Mouse (Mus musculus) MEL (cell line): ENCODE data around the gene Gmnc. TPM values are rescaled to one million over a fixed set of nuclear protein-coding genes. Genes with fewer than 3 reads are reported as not detected.
A peak's percentile ranks its signal among the peaks of the same experiment; 100 is the strongest.

Experiments used
- DNase-seq: peaks from one replicate; pipeline ENCODE4 v3.0.0; 2011; ENCODE audit warnings: low read depth, low spot score
- H3K27ac ChIP-seq: 2 replicates; pipeline ENCODE4 v1.5.1; 2012; ENCODE audit warnings: low read depth, mild to moderate bottlenecking, control low read depth, low read length, moderate library complexity; ENCODE audit not compliant: control insufficient read depth
- H3K27me3 ChIP-seq, 2 experiments: fragments of 150-350 bp in 1 of 2; sonication (generic) in 1 of 2; 2 replicates each; pipeline ENCODE4 v1.6.1; 2012; ENCODE audit warnings: low read length in 2 of 2, mild to moderate bottlenecking in 2 of 2, improper control_type of control experiment in 1 of 2, moderate library complexity in 1 of 2; ENCODE audit not compliant: insufficient read depth in 2 of 2, control insufficient read depth in 1 of 2
- H3K36me3 ChIP-seq, 2 experiments: 2 replicates each; pipeline ENCODE4 v1.6.1; 2012 to 2014; ENCODE audit warnings: low read length in 2 of 2, improper control_type of control experiment in 1 of 2, inconsistent platforms in 1 of 2, mild to moderate bottlenecking in 1 of 2; ENCODE audit not compliant: insufficient read depth in 2 of 2, control insufficient read depth in 1 of 2
- H3K4me1 ChIP-seq, 2 experiments: fragments of 150-350 bp in 1 of 2; sonication (generic) in 1 of 2; 2 replicates each; pipeline ENCODE4 v1.6.1; 2012; ENCODE audit warnings: low read length in 2 of 2, improper control_type of control experiment in 1 of 2, mild to moderate bottlenecking in 1 of 2; ENCODE audit not compliant: insufficient read depth in 2 of 2, control insufficient read depth in 1 of 2
- H3K4me3 ChIP-seq, 2 experiments: fragments of 150-350 bp in 1 of 2; sonication (generic) in 1 of 2; 2 replicates each; pipeline ENCODE4 v1.5.1; 2012; ENCODE audit warnings: low read depth in 2 of 2, low read length in 2 of 2, mild to moderate bottlenecking in 2 of 2, moderate library complexity in 2 of 2, control low read depth in 1 of 2, improper control_type of control experiment in 1 of 2; ENCODE audit not compliant: control insufficient read depth in 1 of 2, insufficient read depth in 1 of 2
- H3K79me2 ChIP-seq: 2 replicates; pipeline ENCODE4 v1.6.1; 2012; ENCODE audit warnings: mild to moderate bottlenecking, low read length, moderate library complexity; ENCODE audit not compliant: control insufficient read depth, poor library complexity, insufficient read depth
- H3K9ac ChIP-seq: 2 replicates; pipeline ENCODE4 v1.6.1; 2012; ENCODE audit warnings: low read depth, mild to moderate bottlenecking, control low read depth, low read length, moderate library complexity; ENCODE audit not compliant: control insufficient read depth, poor library complexity, severe bottlenecking
- H3K9me3 ChIP-seq: fragments of 150-350 bp; sonication (generic); replicated peaks from 2 replicates; pipeline ENCODE4 v1.6.1; 2012; ENCODE audit warnings: mild to moderate bottlenecking, low read length, improper control_type of control experiment, moderate library complexity; ENCODE audit not compliant: insufficient read depth
- BHLHE40 ChIP-seq: IDR thresholded peaks from 2 replicates; pipeline ENCODE4 v1.6.1; 2012; ENCODE audit warnings: low read depth, mild to moderate bottlenecking, inconsistent platforms, low read length, improper control_type of control experiment, borderline replicate concordance
- CHD1 ChIP-seq: IDR thresholded peaks from 2 replicates; pipeline ENCODE4 v1.6.1; 2012; ENCODE audit warnings: low read depth, mild to moderate bottlenecking, inconsistent platforms, low read length, improper control_type of control experiment
- CHD2 ChIP-seq: IDR thresholded peaks from 2 replicates; pipeline ENCODE4 v1.6.1; 2011; ENCODE audit warnings: low read length, improper control_type of control experiment
- CTCF ChIP-seq, 3 experiments: IDR thresholded peaks in 2 of 3; conservative IDR thresholded peaks in 1 of 3; 2 replicates each; pipeline ENCODE4 v1.5.1; 2011 to 2012; ENCODE audit warnings: low read length in 3 of 3, low read depth in 2 of 3, mild to moderate bottlenecking in 2 of 3, improper control_type of control experiment in 1 of 3, inconsistent platforms in 1 of 3, mixed read lengths in 1 of 3, moderate library complexity in 1 of 3; ENCODE audit not compliant: control insufficient read depth in 1 of 3, insufficient read depth in 1 of 3, poor library complexity in 1 of 3, severe bottlenecking in 1 of 3
- E2F4 ChIP-seq: IDR thresholded peaks from 2 replicates; pipeline ENCODE4 v1.6.1; 2011; ENCODE audit warnings: low read depth, low read length, improper control_type of control experiment, borderline replicate concordance
- ELF1 ChIP-seq: IDR thresholded peaks from 2 replicates; pipeline ENCODE4 v1.6.1; 2014; ENCODE audit warnings: low read depth, mild to moderate bottlenecking, inconsistent platforms, low read length, improper control_type of control experiment, moderate library complexity
- ETS1 ChIP-seq: IDR thresholded peaks from 2 replicates; pipeline ENCODE4 v1.6.1; 2012; ENCODE audit warnings: low read depth, mild to moderate bottlenecking, inconsistent platforms, low read length, improper control_type of control experiment, moderate library complexity
- GABPA ChIP-seq: IDR thresholded peaks from 2 replicates; pipeline ENCODE4 v1.6.1; 2012; ENCODE audit warnings: low read depth, mild to moderate bottlenecking, inconsistent platforms, low read length, improper control_type of control experiment, moderate library complexity
- GATA1 ChIP-seq: IDR thresholded peaks from 2 replicates; pipeline ENCODE4 v1.6.1; 2011; ENCODE audit warnings: low read depth, low read length, improper control_type of control experiment
- HCFC1 ChIP-seq: IDR thresholded peaks from 2 replicates; pipeline ENCODE4 v1.6.1; 2012; ENCODE audit warnings: low read depth, mild to moderate bottlenecking, inconsistent platforms, low read length, improper control_type of control experiment, moderate library complexity
- KAT2A ChIP-seq: conservative IDR thresholded peaks from 2 replicates; pipeline ENCODE4 v1.6.1; 2012; ENCODE audit warnings: low read depth, low read length, improper control_type of control experiment, inconsistent platforms
- MXI1 ChIP-seq: IDR thresholded peaks from 2 replicates; pipeline ENCODE4 v1.6.1; 2011; ENCODE audit warnings: mild to moderate bottlenecking, low read depth, low read length, improper control_type of control experiment
- MYB ChIP-seq: IDR thresholded peaks from 2 replicates; pipeline ENCODE4 v1.6.1; 2011; ENCODE audit warnings: mild to moderate bottlenecking, low read depth, low read length, improper control_type of control experiment
- MYC ChIP-seq: IDR thresholded peaks from 2 replicates; pipeline ENCODE4 v1.6.1; 2011; ENCODE audit warnings: low read depth, mild to moderate bottlenecking, low read length, improper control_type of control experiment, moderate library complexity
- NELFE ChIP-seq: IDR thresholded peaks from 2 replicates; pipeline ENCODE4 v1.6.1; 2011; ENCODE audit warnings: low read depth, low read length, improper control_type of control experiment
- NRF1 ChIP-seq: IDR thresholded peaks from 2 replicates; pipeline ENCODE4 v1.6.1; 2014; ENCODE audit warnings: low read depth, mild to moderate bottlenecking, inconsistent platforms, low read length, improper control_type of control experiment, moderate library complexity; ENCODE audit not compliant: poor library complexity, insufficient read depth, severe bottlenecking
- POLR2A ChIP-seq, 2 experiments: IDR thresholded peaks; 2 replicates each; pipeline ENCODE4 v1.6.1; 2011 to 2012; ENCODE audit warnings: low read length in 2 of 2, mild to moderate bottlenecking in 2 of 2, control low read depth in 1 of 2, improper control_type of control experiment in 1 of 2, low read depth in 1 of 2, moderate library complexity in 1 of 2; ENCODE audit not compliant: control insufficient read depth in 1 of 2, insufficient read depth in 1 of 2, poor library complexity in 1 of 2
- POLR2AphosphoS2 ChIP-seq: IDR thresholded peaks from 2 replicates; pipeline ENCODE4 v1.6.1; 2011; ENCODE audit warnings: low read length, improper control_type of control experiment
- RAD21 ChIP-seq: IDR thresholded peaks from 2 replicates; pipeline ENCODE4 v1.6.1; 2011; ENCODE audit warnings: mild to moderate bottlenecking, low read depth, low read length, improper control_type of control experiment
- SMC3 ChIP-seq: IDR thresholded peaks from 2 replicates; pipeline ENCODE4 v1.6.1; 2011; ENCODE audit warnings: low read depth, low read length, improper control_type of control experiment
- TAL1 ChIP-seq: IDR thresholded peaks from 2 replicates; pipeline ENCODE4 v1.6.1; 2012; ENCODE audit warnings: mild to moderate bottlenecking, inconsistent platforms, low read length, moderate library complexity, mixed read lengths
- TBP ChIP-seq: IDR thresholded peaks from 2 replicates; pipeline ENCODE4 v1.8.0; 2011; ENCODE audit warnings: low read depth, low read length, improper control_type of control experiment
- TCF12 ChIP-seq: IDR thresholded peaks from 2 replicates; pipeline ENCODE4 v1.6.1; 2014; ENCODE audit warnings: low read depth, mild to moderate bottlenecking, inconsistent platforms, low read length, improper control_type of control experiment, moderate library complexity
- UBTF ChIP-seq: IDR thresholded peaks from 2 replicates; pipeline ENCODE4 v1.6.1; 2012; ENCODE audit warnings: low read depth, mild to moderate bottlenecking, inconsistent platforms, low read length, improper control_type of control experiment, moderate library complexity, borderline replicate concordance; ENCODE audit not compliant: insufficient read depth
- USF2 ChIP-seq, 2 experiments: IDR thresholded peaks; 2 replicates each; pipeline ENCODE4 v1.6.1; 2011 to 2012; ENCODE audit warnings: improper control_type of control experiment in 2 of 2, low read length in 2 of 2, borderline replicate concordance in 1 of 2, inconsistent platforms in 1 of 2, low read depth in 1 of 2, mild to moderate bottlenecking in 1 of 2; ENCODE audit not compliant: insufficient read depth in 1 of 2
- ZC3H11A ChIP-seq: IDR thresholded peaks from 2 replicates; pipeline ENCODE4 v1.6.1; 2012; ENCODE audit warnings: low read depth, mild to moderate bottlenecking, inconsistent platforms, low read length, improper control_type of control experiment
- ZMIZ1 ChIP-seq: IDR thresholded peaks from 2 replicates; pipeline ENCODE4 v1.6.1; 2012; ENCODE audit warnings: low read depth, mild to moderate bottlenecking, inconsistent platforms, low read length, improper control_type of control experiment, moderate library complexity
- ZNF384 ChIP-seq: IDR thresholded peaks from 2 replicates; pipeline ENCODE4 v1.6.1; 2012; ENCODE audit warnings: low read depth, mild to moderate bottlenecking, inconsistent platforms, low read length, improper control_type of control experiment
- polyA plus RNA-seq, 2 experiments: library from polyadenylated mRNA; stranded (reverse) in 1 of 2; unstranded in 1 of 2; fragments of >175 nt in 1 of 2; fragments of >200 nt in 1 of 2; gene quantifications; 2 replicates each; pipeline versions ENCODE4 v1.2.1 to v1.2.4; 2012; ENCODE audit warnings: low replicate concordance in 2 of 2, low read depth in 1 of 2; ENCODE audit not compliant: insufficient read length in 2 of 2, insufficient read depth in 1 of 2, missing spikeins in 1 of 2
- total RNA-seq: library from RNA; depleted of rRNA; stranded (reverse); fragments of 300-350 nt; gene quantifications from 2 replicates; pipeline ENCODE4 v1.2.3, GENCODE M21; 2012

The Gmnc gene
- total and polyA plus RNA-seq, 3 experiments: not detected

DNA sequence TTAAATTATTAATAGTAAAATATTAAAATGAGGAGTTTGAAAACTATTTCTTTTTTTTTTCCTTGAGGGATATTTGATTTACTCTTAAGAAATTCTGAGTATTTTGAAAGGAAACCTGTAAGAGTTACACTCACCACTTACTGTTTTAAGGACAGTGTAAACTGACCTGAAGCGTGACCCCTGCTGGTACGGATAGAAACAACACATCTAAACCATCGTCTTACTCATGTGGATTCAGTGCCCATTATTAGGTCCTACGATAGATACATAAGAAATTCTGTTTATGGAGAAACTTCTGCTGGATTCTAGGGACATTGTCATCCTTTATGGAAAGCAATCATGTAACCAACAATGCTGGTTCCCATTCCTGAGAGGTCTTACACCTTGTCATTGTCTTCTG, 41.2 kb downstream of the Gmnc start:
- no peak overlapping the region for H3K9ac ChIP-seq
- H3K4me3 ChIP-seq: no peak overlapping the region
- TF ChIP-seq CTCF (IDR thresholded peaks at IDR 0.05 in 2 of 3, conservative IDR thresholded peaks at IDR 0.05 in 1 of 3; ENCODE audit: control insufficient read depth in 1 of 3, insufficient read depth in 1 of 3, low read depth in 2 of 3, low read length in 3 of 3, poor library complexity in 1 of 3, severe bottlenecking in 1 of 3) (peak in 1 of 3 experiments; percentile 45; a peak in 2 of 6 replicates), HCFC1 (no peak), SMC3 (peak; percentile 55), RAD21 (peak; percentile 28), ZC3H11A (peak; percentile 15; the same call in 1 of the 2 replicates)
- TF ChIP-seq, all 39 proteins: peak for 4
- no peaks in the 10 kb centered on the region for H3K36me3 ChIP-seq
- DNase-seq: peak; percentile 26
- H3K9me3 ChIP-seq: no peaks in the 10 kb centered on the region
- H3K27me3 ChIP-seq: no peaks in the 10 kb centered on the region
- no peak overlapping the region for H3K27ac ChIP-seq
- H3K79me2 ChIP-seq: no peaks in the 10 kb centered on the region
- H3K4me1 ChIP-seq: no peaks in the 10 kb centered on the region

DNA sequence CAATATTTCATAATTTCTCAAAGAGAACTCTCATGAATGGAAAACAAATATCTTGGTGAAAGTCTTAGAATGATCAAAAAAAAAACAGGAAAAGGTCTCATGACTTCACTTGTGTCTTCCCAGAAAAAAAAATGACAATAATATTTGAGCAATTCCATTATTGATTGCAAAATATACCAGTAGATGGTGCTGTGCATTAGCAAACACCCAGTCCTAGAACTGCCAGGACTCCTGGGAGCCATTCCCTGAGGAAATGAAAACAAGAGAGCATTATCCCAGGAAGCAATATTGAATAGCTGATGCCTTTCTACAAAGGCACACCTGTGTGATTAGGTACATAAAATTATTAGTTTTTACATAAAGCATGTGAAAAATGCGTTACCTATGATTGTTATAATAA, 87.5 kb downstream of the Gmnc start:
- H3K27me3 ChIP-seq: no peaks in the 10 kb centered on the region

DNA sequence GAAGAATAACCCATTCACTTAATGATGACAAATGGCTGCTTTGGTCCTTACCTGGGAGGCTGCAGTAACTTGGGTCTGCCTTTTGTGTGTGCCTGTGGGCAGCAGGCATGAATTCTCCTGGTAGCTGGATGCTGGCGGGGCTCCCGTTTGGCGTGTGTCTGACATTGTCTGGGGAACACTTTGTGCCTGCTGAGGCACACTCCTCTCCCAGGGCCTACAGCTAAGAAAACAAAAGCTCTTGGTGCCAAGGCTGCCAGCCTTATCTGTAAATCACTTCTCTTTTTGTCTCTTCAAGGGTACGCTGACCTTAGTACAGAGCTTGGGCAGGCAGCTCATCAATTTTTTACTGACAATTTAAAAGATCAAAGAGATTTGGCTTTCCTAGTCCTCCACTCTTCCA, 90.0 kb downstream of the Gmnc start:
- Histone ChIP-seq H3K79me2 (no peaks in the 10 kb centered on the region), H3K27ac (no peak overlapping the region), H3K36me3 (no peaks in the 10 kb centered on the region), H3K4me3 (no peak overlapping the region), H3K9me3 (no peaks in the 10 kb centered on the region), H3K4me1 (no peaks in the 10 kb centered on the region), H3K9ac (no peak overlapping the region), H3K27me3 (no peaks in the 10 kb centered on the region)
- no peak for DNase-seq
- TF ChIP-seq CTCF (IDR thresholded peaks at IDR 0.05 in 2 of 3, conservative IDR thresholded peaks at IDR 0.05 in 1 of 3; ENCODE audit: control insufficient read depth in 1 of 3, insufficient read depth in 1 of 3, low read depth in 2 of 3, low read length in 3 of 3, poor library complexity in 1 of 3, severe bottlenecking in 1 of 3) (no peak), ZMIZ1 (no peak), NRF1 (no peak), NELFE (no peak), CHD1 (no peak), POLR2A (IDR thresholded peaks at IDR 0.05; ENCODE audit: control insufficient read depth in 1 of 2, insufficient read depth in 1 of 2, low read depth in 1 of 2, low read length in 2 of 2, poor library complexity in 1 of 2) (no peak), USF2 (IDR thresholded peaks at IDR 0.05; ENCODE audit: borderline replicate concordance in 1 of 2, insufficient read depth in 1 of 2, low read depth in 1 of 2, low read length in 2 of 2) (no peak), TAL1 (no peak), ETS1 (no peak), RAD21 (no peak), POLR2AphosphoS2 (no peak), KAT2A (no peak), TBP (no peak), MXI1 (no peak), GATA1 (no peak), UBTF (no peak), SMC3 (no peak)

More for the DNA sequence above, 87.5 kb downstream of the Gmnc start:
- H3K4me3 ChIP-seq: no peak overlapping the region
- no peaks in the 10 kb centered on the region for H3K9me3 ChIP-seq
- no peak for DNase-seq
- peak; percentile 31 for TF ChIP-seq SMC3
- TF ChIP-seq BHLHE40: no peak
- peak in 1 of 3 experiments; percentile 19; a peak in 2 of 6 replicates for TF ChIP-seq CTCF (IDR thresholded peaks at IDR 0.05 in 2 of 3, conservative IDR thresholded peaks at IDR 0.05 in 1 of 3; ENCODE audit: control insufficient read depth in 1 of 3, insufficient read depth in 1 of 3, low read depth in 2 of 3, low read length in 3 of 3, poor library complexity in 1 of 3, severe bottlenecking in 1 of 3)
- TF ChIP-seq ELF1: no peak
- TF ChIP-seq TCF12: no peak
- TF ChIP-seq E2F4: no peak
- TF ChIP-seq TAL1: no peak
- no peak for TF ChIP-seq CHD2
- TF ChIP-seq USF2 (IDR thresholded peaks at IDR 0.05; ENCODE audit: borderline replicate concordance in 1 of 2, insufficient read depth in 1 of 2, low read depth in 1 of 2, low read length in 2 of 2): no peak
- TF ChIP-seq POLR2AphosphoS2: no peak
- no peak for TF ChIP-seq MYB
- no peak for TF ChIP-seq MYC
- TF ChIP-seq CHD1: no peak
- TF ChIP-seq ZNF384: no peak
- no peak for TF ChIP-seq ETS1
- TF ChIP-seq MXI1: no peak
- TF ChIP-seq GABPA: no peak
- peak; percentile 20 for TF ChIP-seq RAD21
- no peak for TF ChIP-seq NRF1
- TF ChIP-seq, all 39 proteins: peak for 3
- Histone ChIP-seq H3K36me3 (no peaks in the 10 kb centered on the region), H3K9ac (no peak overlapping the region), H3K4me1 (no peaks in the 10 kb centered on the region), H3K27ac (no peak overlapping the region), H3K79me2 (no peaks in the 10 kb centered on the region)
